Mouse (Mus musculus) stomach, postnatal 0 days (tissue): Measurements from ENCODE around the gene Tmsb15a. TPM values are rescaled to one million over a fixed set of nuclear protein-coding genes. Genes with fewer than 3 reads are reported as not detected.

Source experiments
- ATAC-seq: fragments of 200-750 bp; cut with Nextera tagmentation; 2 replicates; pipeline ENCODE4 v1.8.0; 2017; ENCODE audit not compliant: low FRiP score, low TSS enrichment
- DNase-seq: peaks from one replicate; pipeline ENCODE4 v3.0.0-alpha.2; 2016; ENCODE audit warnings: low spot score
- H3K27ac ChIP-seq: fragments of 300-500 bp; sonication (generic); replicated peaks from 2 replicates; pipeline ENCODE4 v1.5.1; 2014; ENCODE audit warnings: mild to moderate bottlenecking, control low read depth
- H3K27me3 ChIP-seq: fragments of 300-500 bp; sonication (generic); 2 replicates; pipeline ENCODE4 v1.6.1; 2014; ENCODE audit warnings: low read length; ENCODE audit not compliant: control insufficient read depth, insufficient read depth
- H3K36me3 ChIP-seq: fragments of 300-500 bp; sonication (generic); 2 replicates; pipeline ENCODE4 v1.6.1; 2014; ENCODE audit warnings: low read length, mixed read lengths; ENCODE audit not compliant: control insufficient read depth, insufficient read depth
- H3K4me1 ChIP-seq: fragments of 300-500 bp; sonication (generic); replicated peaks from 2 replicates; pipeline ENCODE4 v1.6.1; 2014; ENCODE audit warnings: antibody characterized with exemption; ENCODE audit not compliant: control insufficient read depth, insufficient read depth
- H3K4me2 ChIP-seq: fragments of 300-500 bp; sonication (generic); replicated peaks from 2 replicates; pipeline ENCODE4 v1.6.1; 2014; ENCODE audit warnings: low read depth, mild to moderate bottlenecking, control low read depth, moderate library complexity
- H3K4me3 ChIP-seq: fragments of 300-500 bp; sonication (generic); 2 replicates; pipeline ENCODE4 v1.5.1; 2014; ENCODE audit warnings: low read depth, low read length, control low read depth
- H3K9ac ChIP-seq: fragments of 300-500 bp; sonication (generic); 2 replicates; pipeline ENCODE4 v1.6.1; 2014; ENCODE audit warnings: mild to moderate bottlenecking, low read length, control low read depth, mixed read lengths
- H3K9me3 ChIP-seq: fragments of 300-500 bp; sonication (generic); 2 replicates; pipeline ENCODE4 v1.6.1; 2016; ENCODE audit warnings: low read length; ENCODE audit not compliant: control insufficient read depth
- CTCF ChIP-seq: IDR thresholded peaks from 2 replicates; pipeline ENCODE4 v1.5.1; 2016; ENCODE audit warnings: antibody characterized with exemption, low read depth, mild to moderate bottlenecking, moderate library complexity
- EP300 ChIP-seq: optimal IDR thresholded peaks from 2 replicates; pipeline ENCODE3; 2016; ENCODE audit warnings: antibody characterized with exemption
- WGBS: fragments of 180-500 bp; shearing (Covaris S2); extraction: QIAGEN DNeasy Blood & Tissue Kit; methylation state at CpG from one replicate; pipeline ENCODE4 v1.1.7; 2014; 5-methylcytosine and 5-hydroxymethylcytosine counted together
- polyA plus RNA-seq: library from polyadenylated mRNA; unstranded; fragments of >200 nt; fragmentation: Nextera tagmentation; extraction: Ambion mirVana; gene quantifications from 2 replicates; pipeline ENCODE4 v1.2.1, GENCODE M21; 2015

The Tmsb15a gene
- polyA plus RNA-seq, 1 experiment from 2014 or later: not detected

DNA sequence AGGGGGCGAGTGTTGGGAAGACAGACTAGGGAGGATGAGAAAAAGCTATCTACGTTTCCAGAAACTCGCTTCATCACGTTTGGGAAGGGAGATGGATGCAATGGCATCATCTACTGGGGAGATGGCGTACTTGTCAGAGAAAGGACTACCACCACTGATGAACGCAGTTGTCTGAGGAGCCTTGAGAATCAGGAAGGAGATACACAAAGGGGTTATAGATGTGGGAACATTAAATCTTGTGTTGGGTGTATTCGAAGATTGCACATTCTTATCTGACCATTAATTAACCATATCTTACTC is 17.9 kb upstream of the Tmsb15a start:
- peak overlapping the region; percentile 65 for H3K27ac ChIP-seq
- H3K9me3 ChIP-seq: no peaks in the 10 kb centered on the region
- peak overlapping the region; percentile 51 for H3K4me2 ChIP-seq
- no peaks in the 10 kb centered on the region for H3K4me1 ChIP-seq
- H3K9ac ChIP-seq: peak overlapping the region; percentile 70
- DNase-seq (no peak), ATAC-seq (no peak)
- no peak; the same call in none of the 2 replicates for TF ChIP-seq CTCF
- no peak for TF ChIP-seq EP300
- 15% methylated on average over 7 of the region's 7 CpGs for WGBS
- no peaks in the 10 kb centered on the region for H3K36me3 ChIP-seq
- peak overlapping the region; percentile 55 for H3K4me3 ChIP-seq
- no peaks in the 10 kb centered on the region for H3K27me3 ChIP-seq

DNA sequence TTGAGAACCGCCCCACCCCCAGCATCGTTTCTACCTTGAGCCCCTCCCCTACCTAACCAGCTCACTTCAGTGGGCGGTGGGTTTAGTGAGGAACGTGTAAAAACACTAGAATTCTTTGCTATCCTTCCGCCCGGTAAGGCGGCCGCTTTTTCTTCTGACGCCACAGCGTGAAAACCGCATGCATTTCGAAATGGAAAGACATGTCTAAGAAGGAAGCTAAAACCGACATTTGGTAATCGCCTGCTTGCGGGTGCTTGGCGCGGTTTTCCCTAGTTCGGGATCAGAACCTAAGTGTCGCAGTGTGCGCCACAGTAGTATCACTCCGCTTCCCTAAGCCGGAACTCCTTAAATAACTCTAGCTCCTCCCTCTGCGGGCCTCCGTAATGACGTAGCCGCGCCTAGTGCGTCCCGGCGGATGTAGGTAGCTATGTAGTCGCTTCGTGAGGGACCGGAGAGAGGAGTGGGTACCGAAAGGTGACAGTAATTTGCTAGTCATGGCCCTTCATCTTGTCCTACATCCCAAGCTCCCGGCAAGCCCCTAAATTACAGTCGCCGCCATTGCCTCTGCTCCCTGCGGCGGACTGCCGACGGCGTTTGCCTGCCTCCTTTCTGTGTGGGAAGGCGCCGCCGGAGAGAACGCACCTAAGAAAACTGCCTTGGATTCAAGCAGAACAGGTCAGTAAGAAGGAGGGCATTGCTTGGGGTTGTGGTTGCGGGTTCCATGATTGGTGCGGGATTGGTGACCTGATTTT is 17.4 kb upstream of the Tmsb15a start, which contains the start of the genes Armcx5 and Gprasp1:
Gene Armcx5 (plus strand): TSS at position 430 of the 752 bp plus-strand sequence.
Gene Gprasp1 (plus strand): TSS at position 430 of the 752 bp plus-strand sequence.
- no peaks in the 10 kb centered on the region for H3K4me1 ChIP-seq
- H3K4me2 ChIP-seq: peak within 1 kb of the TSS; percentile 51
- H3K36me3 ChIP-seq: no peaks in the 10 kb centered on the region
- H3K9ac ChIP-seq: peak within 1 kb of the TSS; percentile 70
- peak; percentile 97 for ATAC-seq
- 19% methylated on average over 48 of the region's 48 CpGs for WGBS
- no peaks in the 10 kb centered on the region for H3K9me3 ChIP-seq
- peak; percentile 81 for DNase-seq
- TF ChIP-seq EP300: no peak
- no peak for TF ChIP-seq CTCF
- H3K27me3 ChIP-seq: no peaks in the 10 kb centered on the region
- peak within 1 kb of the TSS; percentile 55 for H3K4me3 ChIP-seq
- H3K27ac ChIP-seq: peak within 1 kb of the TSS; percentile 65

DNA sequence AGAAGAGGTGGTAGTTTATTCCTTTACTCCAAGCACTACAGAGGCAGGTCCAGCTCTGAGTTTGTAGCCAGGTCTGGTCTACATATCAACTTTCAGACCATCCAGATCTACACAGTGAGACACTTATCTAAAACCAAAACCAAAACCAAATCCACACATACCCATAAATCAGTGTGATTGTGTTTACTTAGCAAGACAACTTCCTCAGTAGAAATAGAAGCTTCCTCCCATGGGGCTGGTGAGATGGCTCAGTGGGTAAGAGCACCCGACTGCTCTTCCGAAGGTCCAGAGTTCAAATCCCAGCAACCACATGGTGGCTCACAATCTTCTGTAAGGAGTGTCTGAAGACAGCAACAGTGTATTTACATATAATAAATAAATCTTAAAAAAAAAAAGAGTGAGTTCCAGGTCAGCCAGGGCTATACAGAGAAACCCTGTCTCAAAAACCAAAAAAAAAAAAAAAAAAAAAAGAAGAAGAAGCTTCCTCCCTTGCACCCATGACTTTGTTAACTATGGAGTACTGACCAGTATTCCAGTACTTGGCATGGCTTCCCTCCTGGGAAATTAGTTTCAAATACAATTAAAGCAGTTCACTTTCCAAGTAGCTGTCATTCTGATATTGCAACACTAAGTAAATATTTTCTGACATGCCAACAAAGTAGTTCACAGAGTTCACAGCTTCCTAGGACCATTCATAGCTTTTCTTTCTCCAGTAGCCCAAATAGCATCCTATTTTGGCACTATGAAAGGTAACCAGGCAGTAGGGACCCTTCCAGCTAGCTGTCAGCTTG is 13.9 kb upstream of the Tmsb15a start:
- TF ChIP-seq EP300 (no peak), CTCF (no peak)
- WGBS: 91% methylated on average over 2 of the region's 2 CpGs

DNA sequence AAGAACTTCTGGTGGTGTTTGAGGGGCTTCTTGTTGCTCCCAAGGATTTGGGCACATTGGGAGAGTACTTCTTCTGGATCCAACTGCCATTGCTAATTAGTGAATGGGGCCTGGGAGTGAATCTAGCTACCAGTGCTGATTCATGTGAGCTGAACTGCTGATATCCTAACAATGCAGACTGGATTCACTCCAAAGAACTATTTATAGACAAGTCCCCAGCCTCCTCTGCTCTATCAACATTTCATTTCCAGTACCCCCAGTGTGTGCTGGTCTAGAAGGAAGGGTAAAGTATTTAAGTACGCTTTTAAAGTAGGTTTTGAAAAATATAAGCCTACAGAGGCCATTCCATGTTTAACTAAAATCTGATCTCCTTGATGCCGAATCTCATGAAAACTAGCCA is 12.2 kb downstream of the Tmsb15a start:
- no peak overlapping the region for H3K9ac ChIP-seq
- no peak overlapping the region for H3K27ac ChIP-seq
- no peaks in the 10 kb centered on the region for H3K9me3 ChIP-seq
- DNase-seq: no peak
- H3K4me3 ChIP-seq: no peak overlapping the region
- H3K4me2 ChIP-seq: no peak overlapping the region
- H3K27me3 ChIP-seq: no peaks in the 10 kb centered on the region
- 74% methylated on average over 2 of the region's 2 CpGs for WGBS
- no peak for ATAC-seq
- TF ChIP-seq CTCF: no peak
- TF ChIP-seq EP300: no peak
- no peaks in the 10 kb centered on the region for H3K4me1 ChIP-seq
- no peaks in the 10 kb centered on the region for H3K36me3 ChIP-seq

More for the DNA sequence above, 13.9 kb upstream of the Tmsb15a start:
- Histone ChIP-seq H3K9me3 (no peaks in the 10 kb centered on the region), H3K36me3 (no peaks in the 10 kb centered on the region), H3K4me1 (no peaks in the 10 kb centered on the region), H3K27ac (no peak overlapping the region), H3K4me2 (no peak overlapping the region), H3K9ac (no peak overlapping the region), H3K27me3 (no peaks in the 10 kb centered on the region), H3K4me3 (no peak overlapping the region)
- DNase-seq: no peak
- ATAC-seq: no peak

DNA sequence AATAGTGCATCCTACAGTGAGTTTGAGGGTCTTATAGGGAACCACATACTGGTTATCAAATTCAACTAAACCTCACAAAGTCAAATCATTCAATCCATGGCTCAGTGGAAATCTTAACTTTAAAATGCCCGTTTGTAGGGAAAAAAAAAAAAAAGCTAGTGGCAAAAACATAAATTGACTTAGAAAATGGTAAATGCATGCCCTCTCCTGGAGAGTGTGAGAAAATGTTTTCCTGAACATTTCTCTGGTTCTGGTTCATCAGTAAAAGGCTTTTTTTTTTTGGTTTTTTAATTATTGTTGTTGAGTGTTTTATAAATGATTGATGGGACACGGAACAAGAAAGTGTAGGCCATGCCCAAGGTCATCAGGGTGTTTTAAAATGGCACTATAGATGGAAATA is 20.7 kb downstream of the Tmsb15a start:
- Histone ChIP-seq H3K4me2 (no peak overlapping the region), H3K36me3 (no peaks in the 10 kb centered on the region), H3K27ac (no peak overlapping the region), H3K9me3 (no peaks in the 10 kb centered on the region), H3K27me3 (no peaks in the 10 kb centered on the region), H3K4me1 (no peaks in the 10 kb centered on the region), H3K9ac (no peak overlapping the region), H3K4me3 (no peak overlapping the region)
- DNase-seq (no peak), ATAC-seq (no peak)
- no peak for TF ChIP-seq EP300
- TF ChIP-seq CTCF: peak; percentile 46
- 41% methylated on average over 2 of the region's 2 CpGs for WGBS

DNA sequence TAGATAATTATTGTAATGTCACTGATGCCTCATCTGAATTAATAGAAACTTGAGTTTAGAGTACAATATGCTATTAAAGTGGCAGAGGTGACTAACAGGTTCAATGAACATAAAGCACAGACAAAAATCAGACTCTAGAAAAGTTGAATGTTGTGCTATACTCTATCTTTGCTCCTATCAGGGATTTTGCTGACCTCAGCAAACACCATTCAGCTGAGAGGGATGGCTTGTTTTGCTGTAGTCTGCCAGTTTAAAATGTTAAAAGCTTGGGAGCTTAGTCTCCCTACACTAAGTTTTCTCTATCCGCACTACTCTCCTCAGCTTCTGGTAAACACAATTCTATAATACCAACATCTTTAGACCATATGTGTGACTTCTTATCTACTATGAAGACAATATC is 21.9 kb downstream of the Tmsb15a start:
- TF ChIP-seq EP300 (no peak), CTCF (no peak)

More for the DNA sequence above, 21.9 kb downstream of the Tmsb15a start:
- H3K27me3 ChIP-seq: no peaks in the 10 kb centered on the region
- H3K27ac ChIP-seq: no peak overlapping the region
- H3K4me2 ChIP-seq: no peak overlapping the region
- 87% methylated on average over 1 of the region's 1 CpGs for WGBS
- H3K9me3 ChIP-seq: no peaks in the 10 kb centered on the region
- ATAC-seq: no peak
- H3K9ac ChIP-seq: no peak overlapping the region
- DNase-seq: no peak
- H3K36me3 ChIP-seq: no peaks in the 10 kb centered on the region
- no peaks in the 10 kb centered on the region for H3K4me1 ChIP-seq
- H3K4me3 ChIP-seq: no peak overlapping the region
